Mouse (Mus musculus) embryonic stem cell, embryonic (primary cell): Measurements from ENCODE around the gene Nrm.

Source experiments
- CTCF ChIA-PET, 4 experiments: fragments of 300-600 bp in 2 of 4; fragments of 350-600 bp in 2 of 4; sonication (Branson Sonifier 250); formaldehyde crosslinking; loops; one replicate each; lab custom pipeline; 2022; ENCODE audit warnings: inconsistent platforms in 2 of 4; lab: Charles Lee
- POLR2A ChIA-PET, 4 experiments: fragments of 300-600 bp in 2 of 4; fragments of 350-600 bp in 2 of 4; sonication (Branson Sonifier 250); formaldehyde crosslinking; loops; one replicate each; lab custom pipeline; 2022; ENCODE audit warnings: antibody characterized with exemption in 4 of 4, inconsistent platforms in 1 of 4; lab: Charles Lee

Gene Nrm

DNA sequence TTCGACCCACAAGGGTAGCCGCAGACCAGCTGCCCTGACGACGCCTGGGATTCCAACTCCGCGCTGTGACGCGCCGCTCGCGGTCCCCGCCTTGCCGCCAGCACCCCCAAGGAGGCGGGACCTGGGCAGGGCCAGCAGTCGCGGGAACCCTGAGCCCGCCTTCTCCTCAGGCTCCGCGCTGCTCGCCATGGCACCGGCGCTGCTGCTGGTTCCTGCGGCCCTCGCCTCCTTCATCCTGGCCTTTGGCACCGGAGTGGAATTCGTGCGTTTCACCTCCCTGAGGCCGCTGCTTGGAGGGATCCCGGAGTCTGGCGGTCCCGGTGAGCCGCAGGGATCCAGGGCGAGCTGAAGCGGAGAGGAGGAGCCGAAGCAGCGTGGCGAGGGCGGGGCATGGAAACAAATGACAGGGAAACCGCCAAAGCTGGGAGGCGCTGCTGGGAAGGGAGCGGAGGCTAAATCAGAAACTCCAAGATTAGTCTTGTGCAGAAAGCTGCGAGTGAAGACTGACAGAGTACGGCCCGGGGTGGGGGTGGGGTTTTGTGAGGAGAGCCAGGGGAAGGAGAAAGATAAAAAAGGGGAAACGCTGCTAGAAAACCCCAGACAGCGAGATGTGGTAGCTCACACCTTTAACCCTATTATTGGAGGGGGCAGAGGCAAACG is at the start of gene Nrm:
Gene Nrm, plus strand, starts transcription at position 121 of the 660 bp plus-strand sequence.
- ChIA-PET POLR2A (interaction anchor here (0.6 to 19.8 kb wide), 70 partner anchors 8 to 1727 kb away, joined by 3 to 490 read pairs (median 5); partner anchors contain the start of genes Ier3 (in 4 of the 4), Flot1 (in 3 of the 4), Mdc1 (in 3 of the 4) and Tubb5 (in 3 of the 4)), CTCF (interaction anchor here (0.6 to 6.7 kb wide), 30 partner anchors 10 to 328 kb away, joined by 3 to 57 read pairs (median 4); partner anchors contain the start of genes Ier3 (in 2 of the 4), Mdc1 (in 2 of the 4) and Dhx16 (in 1 of the 4))

DNA sequence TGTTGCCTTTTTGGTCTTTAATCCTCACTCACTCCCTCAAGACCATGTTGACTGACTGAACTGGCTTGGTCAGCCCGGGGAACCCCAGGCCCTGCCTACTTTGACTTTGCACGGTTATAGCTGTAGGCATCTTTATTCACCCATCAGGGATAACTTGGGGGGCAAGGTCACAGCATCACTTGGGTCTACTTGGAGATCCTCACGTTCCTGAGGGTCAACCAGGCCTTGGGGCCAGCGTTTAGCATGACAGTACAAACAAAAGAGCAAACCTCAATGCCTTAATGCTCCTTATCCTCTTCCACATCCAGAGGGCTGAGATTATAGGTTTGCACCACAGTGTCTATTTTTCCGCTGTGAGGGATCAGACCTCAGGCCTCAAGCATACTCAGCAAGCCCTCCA is 48.8 kb upstream of the Nrm start:
- ChIA-PET CTCF (interaction anchor here (0.5 to 2.9 kb wide), 10 partner anchors 17 to 185 kb away, joined by 3 to 12 read pairs (median 4); partner anchors contain the start of gene Atat1 (in 1 of the 4)), POLR2A (interaction anchor here (0.7 to 12.6 kb wide), 21 partner anchors 8 to 315 kb away, joined by 3 to 148 read pairs (median 6); partner anchors contain the start of genes Ier3 (in 4 of the 4), Flot1 (in 3 of the 4), Mdc1 (in 2 of the 4) and Mrps18b (in 1 of the 4))

DNA sequence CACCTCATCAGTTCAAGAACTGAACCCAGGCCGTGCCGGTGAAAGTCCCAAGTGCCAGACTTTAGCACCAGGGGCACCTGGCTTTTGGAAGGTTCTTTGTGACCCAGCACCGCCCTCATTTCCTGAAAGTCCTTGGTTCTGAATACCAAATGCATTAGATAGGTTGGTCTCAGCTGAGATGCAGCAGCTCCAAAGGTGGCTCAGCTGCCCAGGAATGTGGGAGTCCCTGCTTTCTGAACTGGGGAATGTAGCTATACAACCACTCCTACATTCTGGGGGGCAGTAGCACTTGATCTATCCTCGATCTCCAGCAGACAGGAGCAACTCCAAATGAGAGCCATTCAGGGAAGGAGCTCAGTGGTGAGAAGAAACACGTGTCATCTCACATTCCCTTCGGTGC is 48.4 kb upstream of the Nrm start:
- POLR2A ChIA-PET: interaction anchor here (0.6 to 12.6 kb wide), 32 partner anchors 9 to 299 kb away, joined by 3 to 148 read pairs (median 4); partner anchors contain the start of genes Ier3 (in 4 of the 4), Flot1 (in 3 of the 4), Mdc1 (in 2 of the 4) and Ddr1 (in 1 of the 4)
- CTCF ChIA-PET: interaction anchor here (0.5 to 2.9 kb wide), 9 partner anchors 17 to 184 kb away, joined by 3 to 12 read pairs (median 3); no protein-coding TSS in a partner anchor

DNA sequence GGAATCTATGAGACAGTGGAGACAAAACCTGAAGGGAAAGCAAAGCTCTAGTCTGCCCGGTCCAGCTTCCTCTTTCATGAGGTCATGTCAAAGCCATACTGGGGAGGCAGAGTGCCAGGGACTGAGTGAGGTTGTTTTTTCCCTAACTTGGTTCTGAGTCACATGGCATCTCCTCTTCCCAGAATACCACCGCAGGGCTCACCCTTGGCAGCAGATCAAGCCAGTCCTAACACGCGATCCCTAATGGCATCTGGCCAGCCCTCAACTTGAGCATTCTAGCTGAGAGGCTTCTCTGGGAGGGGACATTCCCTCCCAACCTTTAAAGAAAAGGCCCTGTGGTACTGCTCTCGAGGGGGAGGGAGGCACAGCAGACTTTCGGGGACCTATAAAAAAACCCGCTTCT is 47.9 kb upstream of the Nrm start:
- CTCF ChIA-PET: interaction anchor here (0.5 to 2.9 kb wide), 11 partner anchors 9 to 143 kb away, joined by 3 to 12 read pairs (median 3); no protein-coding TSS in a partner anchor
- POLR2A ChIA-PET: interaction anchor here (0.6 to 12.6 kb wide), 33 partner anchors 8 to 299 kb away, joined by 3 to 148 read pairs (median 4); partner anchors contain the start of genes Ier3 (in 4 of the 4), Flot1 (in 3 of the 4), Mdc1 (in 2 of the 4) and Mrps18b (in 2 of the 4)

DNA sequence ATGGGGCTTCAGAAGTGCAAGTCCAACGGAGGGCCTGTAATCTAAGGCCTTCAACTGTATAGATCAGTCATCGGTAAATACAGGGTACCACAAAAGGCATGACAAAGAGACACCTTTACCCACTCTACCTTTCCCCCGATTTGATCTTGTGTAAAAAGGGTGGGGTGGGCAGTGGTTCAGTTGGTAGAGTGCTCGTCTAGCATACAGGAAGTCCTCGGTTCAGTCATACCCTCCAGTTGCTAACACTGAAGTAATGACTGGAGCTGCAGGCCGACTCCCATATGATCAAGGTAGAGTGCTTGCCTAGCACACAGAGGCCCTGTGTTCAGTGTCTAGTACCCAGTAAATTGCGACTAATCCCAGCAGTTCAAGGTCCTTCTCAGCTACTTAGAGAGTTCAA is 47.5 kb upstream of the Nrm start:
- POLR2A ChIA-PET: interaction anchor here (0.7 to 12.6 kb wide), 28 partner anchors 8 to 299 kb away, joined by 3 to 148 read pairs (median 5); partner anchors contain the start of genes Ier3 (in 4 of the 4), Flot1 (in 3 of the 4), Mrps18b (in 2 of the 4) and Ddr1 (in 1 of the 4)
- CTCF ChIA-PET: interaction anchor here (0.5 to 2.9 kb wide), 9 partner anchors 10 to 229 kb away, joined by 3 to 12 read pairs (median 5); no protein-coding TSS in a partner anchor

DNA sequence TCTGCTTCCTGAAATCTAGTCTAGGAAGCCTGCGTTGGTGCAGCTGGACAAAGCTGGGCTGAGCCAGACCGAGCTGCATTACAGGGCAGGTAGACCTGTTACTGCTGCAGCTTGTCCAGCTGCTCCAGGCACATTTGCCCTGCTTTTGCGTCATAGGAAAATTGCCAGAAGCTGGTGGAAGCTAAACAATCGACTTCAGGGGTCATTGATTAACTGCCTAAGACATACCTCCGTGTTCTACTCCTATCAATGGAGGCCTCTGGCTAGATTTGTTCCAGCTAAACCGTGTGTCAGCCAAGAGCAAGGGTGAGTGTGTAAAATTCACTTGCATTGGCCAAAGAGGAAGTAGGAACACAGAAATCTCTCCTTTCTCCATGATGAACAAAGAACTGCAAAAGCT is 46.4 kb upstream of the Nrm start:
- CTCF ChIA-PET: interaction anchor here in 3 of 4 experiments (0.6 to 2.9 kb wide), 6 partner anchors 9 to 230 kb away, joined by 3 to 12 read pairs (median 4); no protein-coding TSS in a partner anchor
- POLR2A ChIA-PET: interaction anchor here (0.6 to 12.6 kb wide), 18 partner anchors 7 to 294 kb away, joined by 3 to 148 read pairs (median 5); partner anchors contain the start of genes Flot1 (in 3 of the 4), Ier3 (in 3 of the 4), Mrps18b (in 1 of the 4) and Nrm (in 1 of the 4)

DNA sequence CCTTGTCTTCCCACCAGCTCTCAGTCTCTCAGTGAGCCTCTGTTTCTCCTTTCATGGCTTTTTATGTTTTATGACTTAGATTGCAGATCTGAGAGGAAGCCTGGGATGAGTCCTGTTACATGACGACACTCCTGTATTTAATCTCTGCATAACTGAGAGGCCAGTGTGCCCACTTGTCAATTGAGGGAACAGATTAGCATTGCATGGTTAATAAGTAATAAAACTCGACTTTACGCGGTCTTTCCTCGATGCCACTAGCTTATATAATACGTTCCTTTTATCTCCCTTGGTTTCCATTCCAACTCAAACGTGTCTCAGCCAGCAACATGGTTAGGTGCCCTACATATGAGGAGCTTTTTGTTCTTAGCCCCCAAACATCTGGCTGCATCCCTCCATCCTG is 45.3 kb upstream of the Nrm start:
- CTCF ChIA-PET: interaction anchor here (0.6 to 3.3 kb wide), 9 partner anchors 9 to 541 kb away, joined by 3 to 13 read pairs (median 3); no protein-coding TSS in a partner anchor
- POLR2A ChIA-PET: interaction anchor here in 3 of 4 experiments (0.5 to 12.6 kb wide), 22 partner anchors 6 to 245 kb away, joined by 3 to 246 read pairs (median 4); partner anchors contain the start of genes Flot1 (in 2 of the 3), Ier3 (in 2 of the 3), Tubb5 (in 2 of the 3) and Mdc1 (in 1 of the 3)

DNA sequence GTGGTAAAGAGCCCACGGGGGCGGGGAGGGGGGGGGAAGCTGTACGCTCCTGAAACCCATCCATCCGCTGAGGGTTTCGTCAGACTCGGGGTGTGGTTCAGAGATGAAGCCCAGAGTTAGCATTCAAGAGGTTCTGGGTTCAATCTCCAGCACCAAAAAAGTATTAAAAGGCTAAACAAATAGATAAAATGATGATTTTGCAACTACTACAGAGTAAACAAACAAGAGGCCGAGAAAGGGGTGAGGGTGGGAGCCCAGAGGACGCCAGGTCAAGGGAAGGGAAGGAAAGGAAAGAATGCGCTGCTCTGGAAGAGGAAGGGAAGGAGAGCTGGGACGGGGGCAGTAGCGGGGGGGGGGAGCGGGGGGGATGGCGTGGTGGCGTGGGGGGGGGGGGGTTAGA is 44.4 kb upstream of the Nrm start:
- CTCF ChIA-PET: interaction anchor here (0.6 to 3.3 kb wide), 13 partner anchors 15 to 542 kb away, joined by 3 to 13 read pairs (median 3); partner anchors contain the start of gene 2300002M23Rik (in 1 of the 4)
- POLR2A ChIA-PET: interaction anchor here in 3 of 4 experiments (0.6 to 11.2 kb wide), 21 partner anchors 9 to 244 kb away, joined by 3 to 246 read pairs (median 5); partner anchors contain the start of genes Tubb5 (in 2 of the 3), Dhx16 (in 1 of the 3) and Mdc1 (in 1 of the 3)

DNA sequence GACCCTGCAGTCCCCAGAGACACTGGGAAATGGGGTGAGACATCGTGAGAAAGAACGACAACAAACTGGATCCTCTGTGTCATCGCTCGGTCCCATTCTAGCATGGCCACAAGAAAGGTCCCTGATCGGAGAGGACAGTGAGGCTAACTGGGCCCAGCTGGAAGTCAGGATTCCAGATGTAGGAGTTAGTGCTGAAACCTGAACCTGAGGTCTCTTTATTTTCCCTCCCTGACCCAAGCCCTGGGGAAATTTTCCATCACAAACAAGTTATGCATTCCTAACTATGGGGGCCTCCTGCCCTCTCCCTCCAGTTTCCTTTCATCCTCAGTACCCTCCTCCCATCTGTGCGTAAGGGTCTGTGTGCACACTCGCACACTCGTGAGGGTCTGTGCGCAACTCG is 43.9 kb upstream of the Nrm start:
- ChIA-PET CTCF (interaction anchor here in 3 of 4 experiments (0.6 to 3.3 kb wide), 11 partner anchors 15 to 250 kb away, joined by 3 to 13 read pairs (median 4); partner anchors contain the start of gene 2300002M23Rik (in 1 of the 3)), POLR2A (interaction anchor here in 2 of 4 experiments (1.0 to 11.2 kb wide), 14 partner anchors 11 to 101 kb away, joined by 3 to 246 read pairs (median 6); partner anchors contain the start of genes Tubb5 (in 2 of the 2), Dhx16 (in 1 of the 2) and Mdc1 (in 1 of the 2))

DNA sequence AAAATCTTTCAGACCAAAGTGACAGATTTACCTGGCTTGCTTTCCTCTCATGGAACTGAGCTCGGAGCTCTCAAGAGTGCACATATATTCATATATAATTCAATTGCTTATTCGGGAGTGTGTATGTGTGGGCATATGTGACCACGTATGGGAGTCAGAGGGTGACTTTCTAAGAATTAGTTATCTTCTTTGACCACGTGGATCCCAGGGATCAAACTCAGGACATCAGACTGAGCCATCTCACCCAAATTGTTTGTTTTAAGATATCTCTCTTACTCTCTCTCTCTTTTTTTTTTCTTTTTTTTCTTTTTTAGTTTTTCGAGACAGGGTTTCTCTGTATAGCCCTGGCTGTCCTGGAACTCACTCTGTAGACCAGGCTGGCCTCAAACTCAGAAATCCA is 41.0 kb upstream of the Nrm start:
- ChIA-PET POLR2A (interaction anchor here in 3 of 4 experiments (1.1 to 11.2 kb wide), 13 partner anchors 9 to 174 kb away, joined by 3 to 246 read pairs (median 15); partner anchors contain the start of genes Tubb5 (in 2 of the 3), Mdc1 (in 1 of the 3) and Nrm (in 1 of the 3)), CTCF (interaction anchor here in 1 of 4 experiments (1.0 kb wide), 1 partner anchor 81 kb away, joined by 3 read pairs; no protein-coding TSS in a partner anchor)

DNA sequence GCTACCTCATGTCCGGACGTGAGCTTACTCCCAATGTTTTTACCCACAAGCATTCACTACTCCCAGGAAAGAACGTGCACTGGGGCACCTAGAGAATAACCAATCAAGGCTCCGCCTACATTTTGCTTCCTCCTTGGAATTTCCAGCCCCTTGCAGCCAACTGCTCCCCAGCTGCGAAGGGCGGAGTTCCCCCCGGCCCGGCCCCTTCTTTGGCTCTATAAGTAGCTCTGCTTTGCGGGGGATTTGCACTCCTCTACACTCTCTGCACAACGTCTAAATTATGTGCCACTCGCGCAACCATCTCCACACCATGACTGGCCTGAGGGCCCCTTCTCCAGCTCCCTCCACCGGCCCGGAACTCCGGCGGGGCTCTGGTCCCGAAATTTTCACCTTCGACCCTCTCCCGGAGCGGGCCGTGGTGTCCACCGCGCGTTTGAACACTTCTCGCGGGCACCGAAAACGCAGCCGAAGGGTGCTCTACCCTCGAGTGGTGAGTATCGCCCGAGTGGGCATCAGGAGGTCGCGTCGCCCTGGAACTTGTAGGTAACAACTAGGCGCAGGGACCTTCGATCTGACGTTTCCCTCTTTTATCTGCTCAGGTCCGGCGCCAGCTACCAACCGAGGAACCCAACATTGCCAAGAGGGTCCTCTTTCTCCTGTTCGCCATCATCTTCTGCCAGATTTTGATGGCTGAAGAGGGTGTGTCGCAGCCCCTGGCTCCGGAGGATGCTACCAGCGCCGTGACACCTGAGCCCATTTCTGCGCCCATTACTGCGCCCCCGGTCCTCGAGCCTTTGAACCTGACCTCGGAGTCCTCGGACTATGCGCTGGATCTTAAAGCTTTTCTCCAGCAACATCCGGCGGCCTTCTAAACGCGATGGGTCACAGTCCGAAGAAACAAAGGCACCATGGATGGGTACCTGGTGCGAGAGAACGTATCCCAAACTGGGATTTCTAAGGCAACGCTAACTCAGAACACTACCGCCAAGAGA is 39.4 kb upstream of the Nrm start, which contains the start of gene Ier3:
Gene Ier3, plus strand, starts transcription at position 246 of the 992 bp plus-strand sequence.
- POLR2A ChIA-PET: interaction anchor here (0.5 to 11.2 kb wide), 128 partner anchors 8 to 1239 kb away, joined by 3 to 246 read pairs (median 4); partner anchors contain the start of genes Mdc1 (in 3 of the 4), Nrm (in 3 of the 4), Tubb5 (in 3 of the 4) and Dhx16 (in 2 of the 4)
- CTCF ChIA-PET: interaction anchor here (0.5 to 1.8 kb wide), 22 partner anchors 10 to 237 kb away, joined by 3 to 9 read pairs (median 4); partner anchors contain the start of genes Nrm (in 2 of the 4), Dhx16 (in 1 of the 4) and Tubb5 (in 1 of the 4)

DNA sequence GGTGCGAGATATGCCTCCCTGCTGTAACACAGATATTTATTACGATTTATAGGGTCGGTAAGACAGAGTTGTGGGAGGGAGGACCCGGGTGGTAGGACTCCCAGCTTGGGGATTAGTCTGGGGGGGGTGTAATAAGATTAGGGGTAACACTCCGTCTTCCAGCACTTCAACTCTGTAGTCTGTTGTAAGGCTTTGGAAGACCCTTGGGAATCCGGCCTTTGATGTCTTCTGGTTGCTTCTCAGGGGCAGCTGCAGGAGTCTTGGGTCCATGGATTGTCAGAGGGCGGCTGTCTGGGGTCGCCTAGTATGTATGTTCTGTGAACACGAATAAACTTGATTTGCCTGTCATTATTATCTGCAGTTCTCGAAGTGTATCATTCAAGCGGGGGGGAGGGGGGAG is 38.6 kb upstream of the Nrm start:
- ChIA-PET POLR2A (interaction anchor here (0.6 to 11.2 kb wide), 61 partner anchors 9 to 1176 kb away, joined by 3 to 246 read pairs (median 6); partner anchors contain the start of genes Mdc1 (in 3 of the 4), Tubb5 (in 3 of the 4), Mrps18b (in 2 of the 4) and Nrm (in 2 of the 4)), CTCF (interaction anchor here (0.5 to 2.4 kb wide), 15 partner anchors 11 to 322 kb away, joined by 3 to 10 read pairs (median 4); partner anchors contain the start of gene Tubb5 (in 1 of the 4))

DNA sequence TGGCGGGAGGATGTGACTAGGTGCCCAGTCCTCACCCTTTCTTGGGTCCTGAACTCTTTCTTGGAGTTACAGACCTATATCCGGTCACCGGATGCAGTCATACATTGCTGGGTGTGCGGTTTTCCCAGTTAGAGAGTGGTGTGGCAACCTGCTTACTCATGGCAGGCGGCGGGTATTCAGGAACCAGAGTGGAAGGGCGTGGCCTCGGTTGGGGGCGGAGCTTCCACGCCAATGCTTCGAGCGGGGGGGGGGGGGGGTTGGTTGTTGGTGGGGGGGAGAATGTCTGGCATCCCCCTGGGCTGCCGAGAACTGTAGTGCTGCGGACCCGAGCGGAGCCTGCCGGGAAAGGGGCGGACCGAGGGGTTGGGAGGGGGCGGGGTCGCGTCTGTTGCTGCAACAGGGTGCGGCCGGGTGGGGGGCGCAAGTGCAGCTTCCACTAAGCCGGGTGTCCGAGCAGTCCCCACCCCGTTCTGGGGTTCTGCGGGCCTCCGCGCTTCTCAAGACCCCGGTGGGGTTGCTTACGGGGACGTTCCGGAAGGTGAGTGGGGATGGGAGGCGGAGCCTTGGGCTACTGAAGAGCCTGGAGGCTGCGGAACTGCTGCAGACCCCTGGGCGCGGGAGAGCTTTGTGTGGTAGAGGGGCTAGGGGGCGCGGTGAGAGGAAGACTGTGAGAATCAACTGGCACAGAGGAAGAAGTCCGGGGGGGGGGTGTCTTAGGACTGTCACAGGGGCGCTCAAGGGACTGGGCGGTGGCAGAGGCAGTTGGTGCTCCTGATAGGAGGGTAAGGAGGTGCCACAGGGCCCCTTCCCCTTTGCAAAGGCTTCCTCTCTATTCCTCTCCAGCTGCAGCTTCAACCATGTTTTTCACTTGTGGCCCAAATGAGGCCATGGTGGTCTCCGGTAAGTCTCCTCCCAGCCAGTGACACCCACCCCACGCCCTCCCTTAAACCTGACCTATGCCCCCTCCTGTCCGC is 37.9 kb upstream of the Nrm start, which contains the start of gene Flot1:
Gene Flot1, plus strand, starts transcription at position 267 of the 974 bp plus-strand sequence.
- ChIA-PET CTCF (interaction anchor here (0.5 to 3.3 kb wide), 29 partner anchors 8 to 379 kb away, joined by 3 to 15 read pairs (median 4); partner anchors contain the start of gene Tubb5 (in 1 of the 4)), POLR2A (interaction anchor here (0.5 to 11.2 kb wide), 70 partner anchors 8 to 1020 kb away, joined by 3 to 246 read pairs (median 4); partner anchors contain the start of genes Mdc1 (in 3 of the 4), Mrps18b (in 3 of the 4), Ppp1r10 (in 3 of the 4) and Tubb5 (in 3 of the 4))

DNA sequence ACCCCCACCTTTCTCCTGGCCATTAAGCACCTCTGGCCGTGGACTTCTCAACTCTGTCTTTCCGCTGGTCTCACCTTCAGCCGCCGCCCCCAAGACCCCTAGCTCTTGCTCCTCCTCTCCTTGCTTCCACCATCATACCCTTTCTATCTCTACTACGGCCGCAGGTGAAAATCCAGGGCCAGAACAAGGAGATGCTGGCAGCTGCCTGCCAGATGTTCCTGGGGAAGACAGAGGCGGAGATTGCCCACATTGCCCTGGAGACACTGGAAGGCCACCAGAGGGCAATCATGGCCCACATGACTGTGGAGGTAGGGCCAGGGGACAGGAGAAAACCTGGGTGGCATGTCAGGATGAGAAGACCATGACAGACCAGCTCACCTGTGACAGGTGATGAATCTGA is 36.7 kb upstream of the Nrm start:
- POLR2A ChIA-PET: interaction anchor here in 3 of 4 experiments (0.5 to 11.2 kb wide), 23 partner anchors 8 to 923 kb away, joined by 3 to 246 read pairs (median 6); partner anchors contain the start of genes Tubb5 (in 3 of the 3), Mdc1 (in 2 of the 3), Nrm (in 2 of the 3) and Dhx16 (in 1 of the 3)
- CTCF ChIA-PET: interaction anchor here (0.6 to 3.3 kb wide), 9 partner anchors 9 to 308 kb away, joined by 3 to 15 read pairs (median 4); partner anchors contain the start of gene Dhx16 (in 1 of the 4)
